Mouse (Mus musculus): ENCODE measurements around the gene Nkx1-2. TPM values are rescaled to one million over a fixed set of nuclear protein-coding genes. Genes with fewer than 3 reads are reported as not detected.

The Nkx1-2 gene
- polyA plus RNA-seq, 1 experiment from 2014 or later, result 0.24 TPM

DNA sequence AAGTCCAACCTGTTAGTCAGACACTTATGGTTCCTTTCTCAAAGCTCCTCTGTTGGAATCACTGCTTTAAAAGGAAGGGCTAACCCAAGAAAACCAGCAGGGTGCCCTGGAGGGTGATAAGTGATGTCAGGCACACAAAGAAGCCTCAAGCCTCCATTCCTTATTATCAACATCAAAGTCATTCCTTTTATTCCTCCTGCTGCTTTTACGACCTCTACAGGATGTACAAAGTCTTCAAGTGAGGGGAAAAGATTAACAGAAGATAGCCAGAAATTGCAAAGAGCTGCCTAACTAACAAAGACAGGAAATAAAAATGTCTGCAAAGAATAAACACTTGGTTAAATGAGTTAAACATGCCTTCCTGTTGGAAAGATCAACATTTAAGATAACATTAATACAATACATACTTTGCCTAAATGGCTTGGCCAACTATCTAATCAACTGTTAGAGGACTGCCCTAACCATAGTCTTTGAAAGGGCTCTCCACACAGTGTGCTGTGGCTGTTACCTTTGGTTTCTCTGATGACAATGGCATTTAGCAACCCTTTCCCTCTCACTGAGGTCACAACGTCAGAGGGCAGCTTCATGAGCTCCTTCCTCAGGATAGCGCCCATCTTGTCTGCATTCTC lies 40.2 kb downstream of the Nkx1-2 start:
- Histone ChIP-seq H3K27me3 (replicated peaks; ENCODE audit: control insufficient read depth, insufficient read depth, low read length) (no peaks in the 10 kb centered on the region), H3K9ac (ENCODE audit: low read depth, low read length) (no peak overlapping the region), H3K9me3 (ENCODE audit: control insufficient read depth, low read length) (no peaks in the 10 kb centered on the region), H3K27ac (ENCODE audit: low read depth, low read length) (no peak overlapping the region), H3K4me3 (ENCODE audit: low read length) (no peak overlapping the region), H3K4me1 (ENCODE audit: control insufficient read depth, insufficient read depth, low read depth, low read length) (no peaks in the 10 kb centered on the region), H3K4me2 (ENCODE audit: low read length) (no peak overlapping the region), H3K36me3 (ENCODE audit: control insufficient read depth, insufficient read depth, low read length) (peaks cover 23% of the 10 kb centered on the region)
- no peak for ATAC-seq
- 61% methylated on average over 3 of the region's 3 CpGs for WGBS

DNA sequence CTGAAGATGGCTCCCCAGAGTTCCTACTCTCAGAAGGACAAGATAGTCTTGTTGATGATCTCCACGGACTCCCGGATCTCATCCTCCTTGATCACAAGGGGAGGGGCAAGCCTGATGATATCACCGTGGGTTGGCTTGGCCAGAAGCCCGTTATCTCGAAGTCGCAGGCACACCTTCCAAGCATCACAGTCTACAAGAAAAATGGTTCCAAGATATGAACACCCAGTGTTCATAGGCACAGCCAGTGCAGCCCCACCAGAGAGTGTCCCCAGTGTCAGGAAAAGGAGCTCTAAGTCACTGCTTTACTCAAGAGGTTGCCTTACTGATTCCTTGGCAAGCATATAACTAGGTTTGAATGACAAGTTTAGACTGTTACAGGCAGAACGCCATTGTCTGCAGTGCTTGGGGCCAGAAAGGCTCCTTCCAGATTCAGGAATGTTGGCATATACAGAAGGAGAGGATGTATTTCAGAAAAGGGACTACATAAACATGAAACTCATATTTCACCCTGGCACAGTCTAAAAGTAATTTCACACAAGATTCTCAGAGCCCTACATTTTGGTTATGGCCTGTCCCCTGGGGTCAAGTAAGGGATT lies 41.2 kb downstream of the Nkx1-2 start:
- 91% methylated on average over 7 of the region's 7 CpGs for WGBS

DNA sequence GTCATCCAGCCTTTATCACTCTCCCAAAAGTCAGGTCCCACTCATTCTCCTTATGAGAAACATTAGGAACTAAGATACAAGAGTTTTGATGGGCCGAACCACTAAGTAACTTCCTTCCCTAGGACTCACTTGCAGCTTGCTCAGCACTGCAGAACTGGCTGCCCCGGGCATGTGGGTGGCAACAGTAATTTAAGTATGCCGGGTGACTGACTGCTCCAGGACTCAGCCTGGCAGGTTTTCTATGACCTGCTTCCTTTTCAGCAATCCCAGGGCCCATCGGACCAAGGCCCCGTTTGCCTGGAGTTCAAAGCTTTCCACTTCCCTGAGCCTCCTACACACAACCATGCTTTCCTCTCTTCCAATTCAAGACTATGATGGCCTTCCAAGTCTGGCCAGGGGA lies 42.9 kb downstream of the Nkx1-2 start:
- WGBS, result 86% methylated on average over 5 of the region's 5 CpGs
- Histone ChIP-seq H3K27me3 (replicated peaks; ENCODE audit: control insufficient read depth, insufficient read depth, low read length) (no peaks in the 10 kb centered on the region), H3K4me3 (ENCODE audit: low read length) (no peak overlapping the region), H3K27ac (ENCODE audit: low read depth, low read length) (no peak overlapping the region), H3K4me2 (ENCODE audit: low read length) (no peak overlapping the region), H3K36me3 (ENCODE audit: control insufficient read depth, insufficient read depth, low read length) (peaks cover 13% of the 10 kb centered on the region; the same call in 1 of the 2 replicates), H3K9me3 (ENCODE audit: control insufficient read depth, low read length) (no peaks in the 10 kb centered on the region), H3K9ac (ENCODE audit: low read depth, low read length) (no peak overlapping the region), H3K4me1 (ENCODE audit: control insufficient read depth, insufficient read depth, low read depth, low read length) (no peaks in the 10 kb centered on the region)
- no peak for ATAC-seq

More for the DNA sequence above, 41.2 kb downstream of the Nkx1-2 start:
- H3K4me1 ChIP-seq (ENCODE audit: control insufficient read depth, insufficient read depth, low read depth, low read length), result no peaks in the 10 kb centered on the region
- H3K9me3 ChIP-seq (ENCODE audit: control insufficient read depth, low read length), result no peaks in the 10 kb centered on the region
- H3K4me2 ChIP-seq (ENCODE audit: low read length), result no peak overlapping the region
- H3K27me3 ChIP-seq (replicated peaks; ENCODE audit: control insufficient read depth, insufficient read depth, low read length), result no peaks in the 10 kb centered on the region
- peaks cover 17% of the 10 kb centered on the region for H3K36me3 ChIP-seq (ENCODE audit: control insufficient read depth, insufficient read depth, low read length)
- no peak overlapping the region for H3K27ac ChIP-seq (ENCODE audit: low read depth, low read length)
- no peak overlapping the region for H3K4me3 ChIP-seq (ENCODE audit: low read length)
- ATAC-seq, result no peak
- no peak overlapping the region for H3K9ac ChIP-seq (ENCODE audit: low read depth, low read length)

DNA sequence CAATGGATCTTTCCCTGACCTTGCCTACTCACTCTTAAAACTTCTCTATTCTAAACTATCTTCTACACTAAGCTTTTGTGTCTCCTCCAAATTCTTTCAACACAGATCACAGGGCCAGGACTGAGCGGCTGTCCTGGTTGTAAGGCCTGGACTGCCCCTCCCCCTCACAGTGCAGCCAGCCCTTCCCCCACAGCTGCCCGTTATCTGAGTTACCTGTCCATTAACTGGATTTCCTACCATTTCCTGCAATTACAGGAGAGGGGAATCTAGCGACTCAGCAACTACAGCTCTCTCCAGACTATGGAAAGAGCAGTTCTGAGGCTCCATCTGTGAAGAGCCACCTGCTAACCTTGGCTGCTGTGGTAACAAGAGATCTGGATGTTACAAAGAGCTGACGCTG lies 43.5 kb downstream of the Nkx1-2 start:
- ATAC-seq, result no peak
- Histone ChIP-seq H3K36me3 (ENCODE audit: control insufficient read depth, insufficient read depth, low read length) (peaks cover 13% of the 10 kb centered on the region; the same call in 1 of the 2 replicates), H3K4me2 (ENCODE audit: low read length) (no peak overlapping the region), H3K9me3 (ENCODE audit: control insufficient read depth, low read length) (no peaks in the 10 kb centered on the region), H3K27ac (ENCODE audit: low read depth, low read length) (no peak overlapping the region), H3K4me3 (ENCODE audit: low read length) (no peak overlapping the region), H3K27me3 (replicated peaks; ENCODE audit: control insufficient read depth, insufficient read depth, low read length) (no peaks in the 10 kb centered on the region), H3K4me1 (ENCODE audit: control insufficient read depth, insufficient read depth, low read depth, low read length) (no peaks in the 10 kb centered on the region), H3K9ac (ENCODE audit: low read depth, low read length) (no peak overlapping the region)
- 51% methylated on average over 4 of the region's 4 CpGs for WGBS

DNA sequence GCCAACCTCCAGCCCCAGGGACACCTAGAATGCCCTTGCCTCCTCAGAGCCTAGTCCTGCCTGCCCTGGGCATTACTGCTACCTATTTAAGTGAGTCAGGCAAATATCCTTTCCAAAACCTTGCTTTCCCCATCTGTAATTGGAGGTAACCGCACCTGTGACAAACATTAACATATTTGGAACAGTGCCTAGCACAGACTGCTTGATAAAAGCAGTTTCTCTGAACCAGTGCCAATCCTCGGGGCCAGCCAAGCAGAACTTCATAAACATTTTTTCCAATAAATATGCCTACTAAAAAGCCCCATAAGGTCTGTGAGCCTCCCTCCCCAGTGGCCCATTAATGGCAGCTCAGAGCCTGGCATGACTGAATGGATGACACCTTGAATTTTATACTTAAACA lies 45.3 kb downstream of the Nkx1-2 start:
- WGBS, result 48% methylated on average over 2 of the region's 2 CpGs
- Histone ChIP-seq H3K9ac (ENCODE audit: low read depth, low read length) (no peak overlapping the region), H3K4me3 (ENCODE audit: low read length) (no peak overlapping the region), H3K9me3 (ENCODE audit: control insufficient read depth, low read length) (no peaks in the 10 kb centered on the region), H3K4me2 (ENCODE audit: low read length) (no peak overlapping the region), H3K36me3 (ENCODE audit: control insufficient read depth, insufficient read depth, low read length) (peaks cover 9% of the 10 kb centered on the region; the same call in 1 of the 2 replicates), H3K4me1 (ENCODE audit: control insufficient read depth, insufficient read depth, low read depth, low read length) (no peaks in the 10 kb centered on the region), H3K27me3 (replicated peaks; ENCODE audit: control insufficient read depth, insufficient read depth, low read length) (no peaks in the 10 kb centered on the region), H3K27ac (ENCODE audit: low read depth, low read length) (no peak overlapping the region)
- ATAC-seq, result no peak

DNA sequence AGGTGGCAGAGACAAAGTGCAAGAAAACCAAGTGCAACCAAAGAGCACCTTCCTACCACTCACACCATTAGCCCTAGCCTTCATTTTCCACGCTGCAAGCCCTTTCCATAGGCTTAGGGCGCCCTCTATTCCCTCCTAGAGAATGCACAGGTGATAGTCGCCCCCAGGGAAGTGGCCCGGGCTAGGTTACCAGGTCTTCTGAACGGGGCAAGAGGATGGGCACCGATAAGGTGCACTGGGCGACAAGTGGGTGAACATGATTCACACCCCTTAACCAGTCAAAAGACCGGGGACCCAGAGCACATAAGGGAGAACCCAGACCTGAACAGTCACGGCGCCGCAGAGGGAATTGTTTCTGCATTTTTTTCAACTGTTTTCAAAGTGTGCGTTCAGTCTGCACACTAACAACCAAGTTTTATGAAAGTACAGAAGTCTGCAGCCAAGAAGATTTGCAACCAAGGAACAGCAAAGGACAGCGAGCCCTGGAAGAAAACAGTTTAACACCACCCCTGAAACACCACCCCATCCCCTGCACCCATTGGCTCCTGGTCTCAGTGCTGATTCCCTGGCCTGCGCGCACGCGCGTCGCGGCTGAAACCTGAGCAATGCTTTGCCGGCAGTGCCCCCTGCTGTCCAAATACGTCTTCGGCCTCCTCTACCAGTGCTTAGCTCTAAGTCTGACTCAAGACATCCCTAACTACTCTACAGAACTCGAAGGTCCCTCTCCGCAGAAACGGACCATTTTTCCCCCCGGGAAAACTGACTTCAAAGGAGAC lies 47.9 kb downstream of the Nkx1-2 start:
- peak overlapping the region; percentile 52 for H3K27ac ChIP-seq (ENCODE audit: low read depth, low read length)
- no peaks in the 10 kb centered on the region for H3K9me3 ChIP-seq (ENCODE audit: control insufficient read depth, low read length)
- peak overlapping the region; percentile 66 for H3K9ac ChIP-seq (ENCODE audit: low read depth, low read length)
- no peaks in the 10 kb centered on the region for H3K27me3 ChIP-seq (replicated peaks; ENCODE audit: control insufficient read depth, insufficient read depth, low read length)
- peak overlapping the region; percentile 51 for H3K4me3 ChIP-seq (ENCODE audit: low read length)
- peak overlapping the region; percentile 89 for H3K4me2 ChIP-seq (ENCODE audit: low read length)
- peak; percentile 97 for ATAC-seq
- no peaks in the 10 kb centered on the region for H3K36me3 ChIP-seq (ENCODE audit: control insufficient read depth, insufficient read depth, low read length)
- WGBS, result under 1% methylated on average over 27 of the region's 27 CpGs
- H3K4me1 ChIP-seq (ENCODE audit: control insufficient read depth, insufficient read depth, low read depth, low read length), result no peaks in the 10 kb centered on the region

DNA sequence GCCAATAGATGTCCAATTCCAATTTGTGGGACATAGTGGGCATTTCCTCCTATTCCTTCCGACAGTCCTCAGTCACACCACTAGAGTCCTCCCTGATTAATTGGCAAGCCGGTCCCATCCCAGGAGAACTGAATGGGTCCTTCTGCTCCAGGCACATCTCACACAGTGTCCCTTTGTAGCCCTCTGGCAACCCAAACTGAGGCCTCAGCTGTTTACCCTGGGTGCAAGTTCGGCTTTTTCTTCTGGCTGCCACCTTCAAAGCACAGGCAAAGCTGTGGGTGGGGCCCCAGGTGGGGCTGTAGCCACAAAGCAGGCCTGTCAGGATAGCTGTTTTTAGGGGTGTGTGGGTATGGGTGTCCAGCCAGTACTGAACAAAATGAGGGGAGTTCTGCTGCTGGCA lies 52.3 kb downstream of the Nkx1-2 start:
- no peak overlapping the region for H3K9ac ChIP-seq (ENCODE audit: low read depth, low read length)
- WGBS, result 67% methylated on average over 3 of the region's 3 CpGs
- 0 out of 2 replicates have a peak, but pooled peaks cover 1% of the 10 kb centered on the region for H3K4me1 ChIP-seq (ENCODE audit: control insufficient read depth, insufficient read depth, low read depth, low read length)
- H3K9me3 ChIP-seq (ENCODE audit: control insufficient read depth, low read length), result no peaks in the 10 kb centered on the region
- H3K27ac ChIP-seq (ENCODE audit: low read depth, low read length), result no peak overlapping the region
- H3K4me3 ChIP-seq (ENCODE audit: low read length), result no peak overlapping the region
- H3K36me3 ChIP-seq (ENCODE audit: control insufficient read depth, insufficient read depth, low read length), result no peaks in the 10 kb centered on the region
- H3K4me2 ChIP-seq (ENCODE audit: low read length), result no peak overlapping the region
- no peaks in the 10 kb centered on the region for H3K27me3 ChIP-seq (replicated peaks; ENCODE audit: control insufficient read depth, insufficient read depth, low read length)
- ATAC-seq, result no peak

All from hindbrain, embryonic 16.5 days (tissue).